In the genomic region with DNA sequence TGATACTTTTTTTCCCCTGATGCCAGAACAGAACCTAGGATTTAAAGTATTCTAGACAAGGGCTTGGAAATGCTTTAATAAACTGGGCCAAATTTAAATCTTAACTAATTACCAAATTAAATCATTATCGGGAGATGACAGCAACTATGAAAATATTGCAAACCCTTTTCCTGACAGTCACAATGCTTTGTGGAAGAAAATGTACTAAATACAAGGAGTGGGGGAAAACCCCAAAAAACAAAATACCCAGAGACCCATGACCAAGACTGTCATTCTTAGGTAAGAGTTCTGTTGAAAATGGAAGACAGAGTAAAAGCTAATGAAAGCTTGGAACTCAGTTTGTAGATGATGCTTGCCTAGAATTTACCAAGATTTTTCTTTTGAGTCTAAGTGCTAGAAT, we compare ENCODE assay signal across 24 mouse cellular contexts.
DNase-seq lines count a peak whose midpoint lies in the region; ATAC-seq and TF ChIP-seq lines count a peak whose summit lies in the region.
"Had no signal": no experiment of that assay in that cellular context is flagged by ENCODE, and none has a peak within 500 bp of the region (broad histone marks: within the 10 kb centered on the region; RNA-seq: fewer than 3 reads in every experiment).

No protein-coding gene starts in this region.

- intact Hi-C loops in gastrocnemius, adult 2 months (cut with DNase I) = no loop called here

- H3K36me3 ChIP-seq in midbrain, embryonic 11.5 days (ENCODE audit: control insufficient read depth, insufficient read depth, low read length) = no peaks in the 10 kb centered on the region
- H3K36me3 ChIP-seq in midbrain, postnatal 0 days (ENCODE audit: insufficient read depth, low read length) = no peaks in the 10 kb centered on the region
- H3K36me3 ChIP-seq: embryonic facial prominence, embryonic 13.5 days; embryonic facial prominence, embryonic 15.5 days; forebrain, embryonic 10.5 days; forebrain, embryonic 12.5 days had no signal

- no peaks in the 10 kb centered on the region for H3K9me3 ChIP-seq in midbrain, embryonic 11.5 days (ENCODE audit: control insufficient read depth, low read length)
- no peaks in the 10 kb centered on the region for H3K9me3 ChIP-seq in midbrain, postnatal 0 days (ENCODE audit: low read length)
- H3K9me3 ChIP-seq: embryonic facial prominence, embryonic 13.5 days; embryonic facial prominence, embryonic 15.5 days; forebrain, embryonic 10.5 days; forebrain, embryonic 12.5 days had no signal

- H3K4me3 ChIP-seq in gastrocnemius, adult 2 months = no peak overlapping the region
- no peak overlapping the region for H3K4me3 ChIP-seq in layer of hippocampus, adult 2 months
- H3K4me3 ChIP-seq in midbrain, embryonic 11.5 days (ENCODE audit: low read depth, low read length) = no peak overlapping the region
- H3K4me3 ChIP-seq in midbrain, postnatal 0 days (ENCODE audit: low read depth, low read length) = no peak overlapping the region
- H3K4me3 ChIP-seq: embryonic facial prominence, embryonic 13.5 days; embryonic facial prominence, embryonic 15.5 days; erythroblast, embryonic 14.5 days; forebrain, embryonic 10.5 days; forebrain, embryonic 12.5 days had no signal

- no peaks in the 10 kb centered on the region for H3K4me1 ChIP-seq in midbrain, embryonic 11.5 days (ENCODE audit: control insufficient read depth, insufficient read depth, low read length)
- H3K4me1 ChIP-seq in midbrain, postnatal 0 days (ENCODE audit: insufficient read depth, low read length) = no peaks in the 10 kb centered on the region
- H3K4me1 ChIP-seq: embryonic facial prominence, embryonic 13.5 days; embryonic facial prominence, embryonic 15.5 days had no signal

- DNase-seq in gastrocnemius, adult 2 months = no peak
- DNase-seq in gastrocnemius, adult 18-20 months (ENCODE audit: low spot score) = no peak
- DNase-seq in layer of hippocampus, adult 2 months (ENCODE audit: low spot score in 2 of 2) = no peak
- no peak for DNase-seq in layer of hippocampus, adult 8-10 months (ENCODE audit: low spot score in 2 of 2)
- DNase-seq in midbrain, embryonic 11.5 days (ENCODE audit: low spot score, missing footprints) = peak; percentile 4
- no peak for DNase-seq in midbrain, postnatal 0 days (ENCODE audit: low spot score)
- DNase-seq in spleen, adult 18-20 months = no peak
- DNase-seq: adrenal gland, adult 2 months; adrenal gland, postnatal 10 days; adrenal gland, postnatal 25 days; B cell, adult 2 months; cerebellum, adult 11 months; cerebellum, adult 18-20 months; cerebellum, adult 8-10 months; cerebellum, adult 9-11 months; cerebellum, postnatal 14 days; cerebellum, postnatal 36 days had no signal

- peak overlapping the region; percentile 28 for H3K27ac ChIP-seq in gastrocnemius, adult 2 months
- peak overlapping the region; percentile 29 for H3K27ac ChIP-seq in layer of hippocampus, adult 2 months
- H3K27ac ChIP-seq in midbrain, embryonic 11.5 days (ENCODE audit: low read depth, low read length) = no peak overlapping the region
- H3K27ac ChIP-seq in midbrain, postnatal 0 days (ENCODE audit: low read depth, low read length) = no peak overlapping the region
- H3K27ac ChIP-seq: embryonic facial prominence, embryonic 13.5 days; embryonic facial prominence, embryonic 15.5 days; forebrain, embryonic 10.5 days; forebrain, embryonic 12.5 days had no signal

- H3K9ac ChIP-seq in midbrain, embryonic 11.5 days (ENCODE audit: low read length) = no peak overlapping the region
- no peak overlapping the region for H3K9ac ChIP-seq in midbrain, postnatal 0 days (replicated peaks; ENCODE audit: low read length, poor library complexity, severe bottlenecking)
- H3K9ac ChIP-seq: embryonic facial prominence, embryonic 13.5 days; embryonic facial prominence, embryonic 15.5 days; forebrain, embryonic 12.5 days had no signal

- H3K27me3 ChIP-seq in midbrain, embryonic 11.5 days (ENCODE audit: control insufficient read depth, insufficient read depth, low read length) = no peaks in the 10 kb centered on the region
- no peaks in the 10 kb centered on the region for H3K27me3 ChIP-seq in midbrain, postnatal 0 days (ENCODE audit: insufficient read depth, low read length)
- H3K27me3 ChIP-seq: embryonic facial prominence, embryonic 13.5 days; embryonic facial prominence, embryonic 15.5 days; forebrain, embryonic 12.5 days had no signal

- no peak for ATAC-seq in midbrain, embryonic 11.5 days (ENCODE audit: low FRiP score)
- no peak for ATAC-seq in midbrain, postnatal 0 days (ENCODE audit: low FRiP score)
- ATAC-seq: CD4-positive, CD25-positive, alpha-beta regulatory T cell, adult 4 months; forebrain, embryonic 14.5 days had no signal

- H3K4me2 ChIP-seq in midbrain, embryonic 11.5 days = no peak overlapping the region
- H3K4me2 ChIP-seq in midbrain, postnatal 0 days (ENCODE audit: low read depth, low read length, poor library complexity, severe bottlenecking) = no peak overlapping the region
- H3K4me2 ChIP-seq: embryonic facial prominence, embryonic 13.5 days; embryonic facial prominence, embryonic 15.5 days; forebrain, embryonic 12.5 days had no signal

- 87% methylated on average over 1 of the region's 1 CpGs for WGBS in midbrain, embryonic 11.5 days
- WGBS in midbrain, postnatal 0 days = 89% methylated on average over 1 of the region's 1 CpGs

- TF ChIP-seq CTCF in gastrocnemius, adult 2 months (IDR thresholded peaks at IDR 0.05) = no peak
- no peak for TF ChIP-seq CTCF in layer of hippocampus, adult 2 months (conservative IDR thresholded peaks at IDR 0.05)
- no peak for TF ChIP-seq CTCF in midbrain, postnatal 0 days (IDR thresholded peaks at IDR 0.05)

Comparison
In these comparisons a context has a peak if more than half of its experiments do, and no peak if none do; other contexts are left out.
1. H3K27ac ChIP-seq: peak in gastrocnemius, adult 2 months (single experiment) and layer of hippocampus, adult 2 months (single experiment); none in midbrain, embryonic 11.5 days (single experiment) and midbrain, postnatal 0 days (single experiment).